In the genomic region with DNA sequence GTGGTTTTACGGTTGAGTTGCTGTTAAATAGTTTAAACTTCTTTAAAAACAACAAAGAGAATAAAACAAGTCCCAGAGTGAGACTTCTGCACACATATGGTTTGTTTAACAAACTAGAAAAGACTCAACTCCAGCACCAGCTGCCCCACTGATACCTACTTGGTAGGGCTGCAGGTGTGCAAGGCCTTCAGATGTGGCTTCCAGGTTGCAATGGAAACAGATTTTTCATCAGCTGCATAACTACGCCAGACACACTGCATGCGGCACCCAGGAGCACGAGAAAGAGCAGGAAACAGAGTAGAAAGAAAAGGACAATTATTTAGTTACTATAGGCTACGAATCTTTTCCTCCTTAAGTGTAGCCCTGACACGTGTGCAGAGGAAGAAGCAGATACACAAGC, we compare ENCODE assay signal across 18 mouse cellular contexts.
DNase-seq lines count a peak whose midpoint lies in the region; ATAC-seq lines count a peak whose summit lies in the region.
"Had no signal": no experiment of that assay in that cellular context is flagged by ENCODE, and none has a peak within 500 bp of the region (broad histone marks: within the 10 kb centered on the region; RNA-seq: fewer than 3 reads in every experiment).

No protein-coding gene starts in this region.

- peak; percentile 3 for DNase-seq in CD4-positive, CD25-positive, alpha-beta regulatory T cell, adult 2 months (ENCODE audit: low read depth, low spot score)
- DNase-seq in naive thymus-derived CD4-positive, alpha-beta T cell, adult 2 months (ENCODE audit: low read depth), result peak; percentile 17
- DNase-seq in thymus, postnatal 10 days (ENCODE audit: low spot score in 2 of 2), result peak; percentile 63 to 73
- DNase-seq in thymus, postnatal 4 days, result peak; percentile 62
- DNase-seq in adrenal gland, adult 2 months, result no peak
- DNase-seq: adrenal gland, postnatal 10 days; B cell, adult 2 months; cerebellum, adult 11 months; cerebellum, adult 9-10 months; cerebellum, postnatal 25 days; gastrocnemius, adult 2 months; gastrocnemius, postnatal 25 days; heart, postnatal 10 days; heart, postnatal 4 days had no signal

- no peak for ATAC-seq in CD4-positive, CD25-positive, alpha-beta regulatory T cell, adult 4 months
- ATAC-seq in monocyte, adult 5-6 weeks (replicated peaks; ENCODE audit: insufficient number of reproducible peaks, low FRiP score, low TSS enrichment, poor library complexity, severe bottlenecking), result no peak
- ATAC-seq: forebrain, embryonic 13.5 days; hindbrain, postnatal 0 days had no signal
